Comparison of ENCODE assay signal across 23 mouse cellular contexts in the genomic region with DNA sequence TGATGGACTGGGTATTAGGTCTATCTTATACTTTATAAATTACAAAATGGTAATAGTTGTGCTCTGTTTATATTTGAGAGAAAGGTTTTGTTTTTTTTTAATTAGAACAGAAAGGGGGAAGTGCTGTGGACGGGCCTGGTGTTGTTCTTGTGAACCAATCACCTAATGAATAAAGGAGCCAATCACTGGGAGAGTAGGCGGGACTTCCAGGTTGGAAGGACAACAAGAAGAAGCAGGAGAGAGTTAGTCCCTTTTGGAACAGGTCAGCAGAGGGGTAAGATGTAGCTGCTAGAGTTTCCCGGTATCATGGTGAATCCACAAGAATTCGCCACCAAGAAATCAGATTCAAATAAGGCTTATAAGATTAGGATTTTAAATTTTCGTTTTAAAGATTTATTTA. TPM values are rescaled to one million over a fixed set of nuclear protein-coding genes. Genes with fewer than 3 reads are reported as not detected.
DNase-seq lines count a peak whose midpoint lies in the region; TF ChIP-seq lines count a peak whose summit lies in the region.
"Had no signal": no experiment of that assay in that cellular context is flagged by ENCODE, and none has a peak within 500 bp of the region (broad histone marks: within the 10 kb centered on the region; RNA-seq: fewer than 3 reads in every experiment).

No protein-coding gene starts in this region.

- peak; percentile 32 for DNase-seq in 416B (ENCODE audit: low read depth)
- peak; percentile 57 for DNase-seq in A20 (ENCODE audit: low read depth, low spot score)
- DNase-seq in MEL (ENCODE audit: low read depth, low spot score) = peak; percentile 37
- DNase-seq in ZHBTc4 (ENCODE audit: low read depth, low spot score) = peak; percentile 41
- no peak for DNase-seq in thymus, adult 18-20 months
- no peak for DNase-seq in right cerebral cortex, postnatal 4 days
- no peak for DNase-seq in adrenal gland, postnatal 36 days
- DNase-seq: adrenal gland, adult 2 months; adrenal gland, postnatal 10 days; adrenal gland, postnatal 25 days; cerebellum, adult 11-12 months; cerebellum, adult 2 months; cerebellum, adult 9-11 months; cerebellum, postnatal 14 days; cerebellum, postnatal 36 days; embryo, embryonic 11 days had no signal

- no peak for TF ChIP-seq POLR2A in MEL (IDR thresholded peaks at IDR 0.05; ENCODE audit: control insufficient read depth in 1 of 2, insufficient read depth in 1 of 2, low read depth in 1 of 2, low read length in 2 of 2, poor library complexity in 1 of 2)

- H3K36me3 ChIP-seq in MEL (ENCODE audit: control insufficient read depth in 1 of 2, insufficient read depth in 2 of 2, low read length in 2 of 2) = no peaks in the 10 kb centered on the region
- H3K36me3 ChIP-seq: embryonic facial prominence, embryonic 13.5 days; embryonic facial prominence, embryonic 15.5 days; forebrain, embryonic 10.5 days; forebrain, embryonic 12.5 days; G1E had no signal

- H3K9me3 ChIP-seq in MEL (replicated peaks; ENCODE audit: insufficient read depth, low read length) = no peaks in the 10 kb centered on the region
- H3K9me3 ChIP-seq: embryonic facial prominence, embryonic 15.5 days; forebrain, embryonic 10.5 days; forebrain, embryonic 12.5 days; G1E had no signal

- TF ChIP-seq EP300 in MEL (IDR thresholded peaks at IDR 0.05; ENCODE audit: low read depth in 1 of 2, low read length in 2 of 2) = no peak

- TF ChIP-seq RAD21 in MEL (IDR thresholded peaks at IDR 0.05; ENCODE audit: low read depth, low read length) = no peak

- no peak overlapping the region for H3K4me3 ChIP-seq in MEL (ENCODE audit: control insufficient read depth in 1 of 2, insufficient read depth in 1 of 2, low read depth in 2 of 2, low read length in 2 of 2)
- H3K4me3 ChIP-seq: embryonic facial prominence, embryonic 13.5 days; embryonic facial prominence, embryonic 15.5 days; erythroblast, embryonic 14.5 days; forebrain, embryonic 10.5 days; forebrain, embryonic 12.5 days had no signal

- TF ChIP-seq CTCF in MEL (IDR thresholded peaks at IDR 0.05 in 2 of 3, conservative IDR thresholded peaks at IDR 0.05 in 1 of 3; ENCODE audit: control insufficient read depth in 1 of 3, insufficient read depth in 1 of 3, low read depth in 2 of 3, low read length in 3 of 3, poor library complexity in 1 of 3, severe bottlenecking in 1 of 3) = no peak

- H3K4me1 ChIP-seq in MEL (ENCODE audit: control insufficient read depth in 1 of 2, insufficient read depth in 2 of 2, low read length in 2 of 2) = no peaks in the 10 kb centered on the region
- H3K4me1 ChIP-seq: embryonic facial prominence, embryonic 13.5 days; embryonic facial prominence, embryonic 15.5 days; forebrain, embryonic 10.5 days; forebrain, embryonic 12.5 days had no signal

- H3K9ac ChIP-seq in MEL (ENCODE audit: control insufficient read depth, low read depth, low read length, poor library complexity, severe bottlenecking) = no peak overlapping the region
- H3K9ac ChIP-seq: embryonic facial prominence, embryonic 13.5 days; embryonic facial prominence, embryonic 15.5 days; forebrain, embryonic 12.5 days had no signal

- H3K79me2 ChIP-seq in MEL (ENCODE audit: control insufficient read depth, insufficient read depth, low read length, poor library complexity) = no peaks in the 10 kb centered on the region

- peaks cover 2 to 3% of the 10 kb centered on the region in 2 experiments; a peak in 3 of 4 replicates for H3K27me3 ChIP-seq in MEL (ENCODE audit: control insufficient read depth in 1 of 2, insufficient read depth in 2 of 2, low read length in 2 of 2)
- H3K27me3 ChIP-seq: embryonic facial prominence, embryonic 15.5 days; forebrain, embryonic 12.5 days had no signal

- no peak overlapping the region for H3K27ac ChIP-seq in MEL (ENCODE audit: control insufficient read depth, low read depth, low read length)
- H3K27ac ChIP-seq: embryonic facial prominence, embryonic 13.5 days; embryonic facial prominence, embryonic 15.5 days; forebrain, embryonic 10.5 days; forebrain, embryonic 12.5 days had no signal

TF ChIP-seq in MEL, 35 proteins besides CTCF, POLR2A, EP300 and RAD21:
- TF ChIP-seq ZC3H11A (IDR thresholded peaks at IDR 0.05; ENCODE audit: low read depth, low read length) = no peak
- no peak for TF ChIP-seq TAL1 (IDR thresholded peaks at IDR 0.05; ENCODE audit: low read length)
- 0 out of 2 replicates have a peak, but pooled peaks have one; percentile 10 for TF ChIP-seq ZNF384 (IDR thresholded peaks at IDR 0.05; ENCODE audit: low read depth, low read length)
TF ChIP-seq in MEL: peak in this region for 1.

RNA-seq across cellular contexts. Expression of a gene that starts 46.2 kb away (rescaled TPM):
- not detected in 2 replicates for total RNA-seq in MEL (2012; rRNA removed)
- under 1 TPM in 1 of 2 experiments, not detected in 1; 0.06 TPM for polyA plus RNA-seq in MEL (2012; ENCODE audit: insufficient read depth in 1 of 2, insufficient read length in 2 of 2, low read depth in 1 of 2, low replicate concordance in 2 of 2, missing spikeins in 1 of 2)
- under 1 TPM; 0.33 to 0.53 TPM for total RNA-seq in adrenal gland, postnatal 36 days (2021)
- total RNA-seq: common myeloid progenitor, adult 5-6 weeks had no signal
- polyA plus RNA-seq: erythroblast, embryonic 14.5 days; G1E had no signal

Comparison
In these comparisons a context has a peak if more than half of its experiments do, and no peak if none do; other contexts are left out.
1. DNase-seq: peak in 416B (single experiment), A20 (single experiment), MEL (single experiment) and ZHBTc4 (single experiment); none in thymus, adult 18-20 months (0 of 2), right cerebral cortex, postnatal 4 days (single experiment) and adrenal gland, postnatal 36 days (0 of 2).